Mouse (Mus musculus) intestine, embryonic 14.5 days (tissue): ENCODE measurements around the gene Snx8. TPM values are rescaled to one million over a fixed set of nuclear protein-coding genes. Genes with fewer than 3 reads are reported as not detected.

Experiments used
- ATAC-seq: fragments of 200-750 bp; cut with Nextera tagmentation; replicated peaks from 2 replicates; pipeline ENCODE4 v1.8.0; 2017; ENCODE audit warnings: low read depth, moderate number of reproducible peaks, moderate TSS enrichment, moderate library complexity; ENCODE audit not compliant: low FRiP score, low TSS enrichment
- DNase-seq: peaks from one replicate; pipeline ENCODE4 v3.0.0-alpha.2; 2018; ENCODE audit warnings: low spot score
- H3K27ac ChIP-seq: fragments of 300-500 bp; sonication (generic); 2 replicates; pipeline ENCODE4 v1.5.1; 2014; ENCODE audit warnings: low read depth, mild to moderate bottlenecking, control low read depth
- H3K27me3 ChIP-seq: fragments of 300-500 bp; sonication (generic); replicated peaks from 2 replicates; pipeline ENCODE4 v1.6.1; 2014; ENCODE audit warnings: low read length, control low read depth; ENCODE audit not compliant: control insufficient read depth, insufficient read depth
- H3K36me3 ChIP-seq: fragments of 300-500 bp; sonication (generic); 2 replicates; pipeline ENCODE4 v1.6.1; 2014; ENCODE audit warnings: low read length, control low read depth; ENCODE audit not compliant: control insufficient read depth, insufficient read depth
- H3K4me1 ChIP-seq: fragments of 300-500 bp; sonication (generic); replicated peaks from 2 replicates; pipeline ENCODE4 v1.6.1; 2014; ENCODE audit warnings: low read length, control low read depth, mixed read lengths; ENCODE audit not compliant: control insufficient read depth, insufficient read depth
- H3K4me2 ChIP-seq: fragments of 300-500 bp; sonication (generic); 2 replicates; pipeline ENCODE4 v1.6.1; 2014; ENCODE audit warnings: low read length
- H3K4me3 ChIP-seq: fragments of 300-500 bp; sonication (generic); 2 replicates; pipeline ENCODE4 v1.5.1; 2014; ENCODE audit warnings: low read depth, low read length, control low read depth, mixed read lengths
- H3K9ac ChIP-seq: fragments of 300-500 bp; sonication (generic); 2 replicates; pipeline ENCODE4 v1.6.1; 2014; ENCODE audit warnings: mild to moderate bottlenecking, low read length
- H3K9me3 ChIP-seq: fragments of 300-500 bp; sonication (generic); 2 replicates; pipeline ENCODE4 v1.6.1; 2016; ENCODE audit warnings: low read length, control low read depth; ENCODE audit not compliant: control insufficient read depth
- WGBS: fragments of 180-500 bp; shearing (Covaris S2); extraction: QIAGEN DNeasy Blood & Tissue Kit; methylation state at CpG from one replicate; pipeline ENCODE4 v1.1.7; 2014; 5-methylcytosine and 5-hydroxymethylcytosine counted together
- polyA plus RNA-seq: library from polyadenylated mRNA; unstranded; fragments of >200 nt; fragmentation: Nextera tagmentation; extraction: Ambion mirVana; gene quantifications from 2 replicates; pipeline ENCODE4 v1.2.1, GENCODE M21; 2014

The Snx8 gene
- polyA plus RNA-seq, 1 experiment from 2014 or later, result 9.3 TPM

DNA sequence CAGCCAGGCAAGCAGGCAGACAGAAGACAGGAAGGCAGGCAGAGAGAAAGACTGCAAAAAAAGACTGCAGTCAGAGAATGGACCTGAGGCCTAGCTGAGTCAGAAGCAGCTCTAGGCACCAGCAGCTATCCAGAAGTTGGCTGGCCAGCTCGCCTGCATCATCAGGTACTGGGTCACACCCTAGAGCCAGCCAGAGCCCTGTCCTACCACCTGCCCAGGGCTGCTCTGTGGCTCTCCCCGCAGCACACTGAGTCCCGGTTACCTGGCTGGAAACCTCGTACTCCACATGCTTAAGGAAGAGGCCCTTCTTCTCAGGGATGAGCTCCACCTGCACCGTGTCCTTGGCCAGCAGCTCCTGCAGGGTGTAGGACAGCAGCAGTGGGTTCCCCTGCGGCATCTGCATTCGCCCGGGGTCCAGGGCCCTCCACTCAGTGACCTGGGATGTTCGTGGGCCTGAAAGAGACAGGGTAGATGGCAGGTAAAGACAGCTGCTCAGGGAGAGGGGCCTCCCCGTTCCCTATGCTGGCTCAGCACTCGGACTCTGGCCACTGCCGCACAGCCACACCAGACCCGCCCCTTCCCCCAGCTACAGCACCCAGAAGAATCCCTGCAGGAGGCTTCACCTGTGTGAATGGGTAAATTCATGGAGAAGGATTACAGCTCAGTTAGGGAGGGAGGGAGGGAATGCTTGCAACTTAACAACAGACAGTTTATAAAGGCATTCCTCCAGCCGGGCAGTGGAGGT is 29.0 kb downstream of the Snx8 start:
- DNase-seq, result no peak
- no peaks in the 10 kb centered on the region for H3K4me1 ChIP-seq
- no peak overlapping the region for H3K27ac ChIP-seq
- H3K9ac ChIP-seq, result no peak overlapping the region
- no peaks in the 10 kb centered on the region for H3K27me3 ChIP-seq
- 0 out of 2 replicates have a peak, but pooled peaks cover 2% of the 10 kb centered on the region for H3K9me3 ChIP-seq
- H3K4me3 ChIP-seq, result no peak overlapping the region
- H3K36me3 ChIP-seq, result peaks cover 20% of the 10 kb centered on the region
- no peak; the same call in 1 of the 2 replicates for ATAC-seq
- 77% methylated on average over 14 of the region's 14 CpGs for WGBS
- H3K4me2 ChIP-seq, result no peak overlapping the region

DNA sequence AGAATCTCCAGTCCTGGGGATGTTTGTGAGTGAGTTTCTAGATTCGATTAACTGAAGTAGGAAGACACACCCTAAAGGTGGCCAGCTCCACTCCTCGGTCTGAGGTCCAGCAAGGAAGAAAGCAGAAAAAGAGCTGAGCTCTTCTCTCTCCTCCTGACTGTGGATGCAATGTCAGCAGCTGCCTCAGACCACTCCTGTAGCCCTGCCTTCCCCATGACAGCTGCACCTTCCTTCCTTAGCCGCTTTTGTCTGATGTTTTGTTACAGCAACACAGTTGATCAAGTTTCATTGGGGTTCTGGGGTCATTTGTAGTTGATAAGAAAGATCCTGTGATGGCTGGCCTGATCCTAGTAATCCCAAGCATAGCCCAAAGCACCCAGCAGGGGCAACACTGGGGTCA is 31.6 kb downstream of the Snx8 start:
- H3K27me3 ChIP-seq, result no peaks in the 10 kb centered on the region
- ATAC-seq (no peak), DNase-seq (no peak)
- H3K4me3 ChIP-seq, result no peak overlapping the region
- H3K36me3 ChIP-seq, result peaks cover 40% of the 10 kb centered on the region
- H3K9me3 ChIP-seq, result no peaks in the 10 kb centered on the region
- H3K4me1 ChIP-seq, result no peaks in the 10 kb centered on the region
- no peak overlapping the region for H3K4me2 ChIP-seq
- no peak overlapping the region for H3K9ac ChIP-seq
- H3K27ac ChIP-seq, result no peak overlapping the region
- WGBS, result 91% methylated on average over 3 of the region's 3 CpGs

DNA sequence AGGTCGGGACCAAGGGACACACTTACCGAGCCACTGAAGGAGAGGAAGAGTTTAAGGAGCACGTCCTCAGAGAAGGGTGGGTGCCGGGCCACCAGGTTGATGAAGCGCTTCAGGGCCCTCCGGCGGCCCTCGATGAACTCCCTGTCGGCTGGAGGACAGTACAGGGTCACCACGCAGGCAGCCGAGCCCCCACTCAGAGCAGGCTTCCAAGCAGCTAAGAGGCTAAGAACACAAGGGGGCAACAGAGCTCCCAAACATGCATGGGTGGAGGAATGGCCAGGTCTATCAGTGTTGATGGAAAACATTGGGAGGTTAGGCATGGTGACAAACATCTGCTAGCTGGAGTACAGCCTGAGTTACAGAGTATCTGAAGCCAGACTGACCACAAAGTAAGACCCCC is 33.1 kb downstream of the Snx8 start:
- H3K27me3 ChIP-seq, result no peaks in the 10 kb centered on the region
- H3K4me1 ChIP-seq, result no peaks in the 10 kb centered on the region
- H3K4me2 ChIP-seq, result no peak overlapping the region
- H3K4me3 ChIP-seq, result no peak overlapping the region
- no peaks in the 10 kb centered on the region for H3K9me3 ChIP-seq
- H3K27ac ChIP-seq, result no peak overlapping the region
- no peak overlapping the region for H3K9ac ChIP-seq
- ATAC-seq (no peak), DNase-seq (no peak)
- peaks cover 55% of the 10 kb centered on the region for H3K36me3 ChIP-seq
- WGBS, result 89% methylated on average over 11 of the region's 11 CpGs

DNA sequence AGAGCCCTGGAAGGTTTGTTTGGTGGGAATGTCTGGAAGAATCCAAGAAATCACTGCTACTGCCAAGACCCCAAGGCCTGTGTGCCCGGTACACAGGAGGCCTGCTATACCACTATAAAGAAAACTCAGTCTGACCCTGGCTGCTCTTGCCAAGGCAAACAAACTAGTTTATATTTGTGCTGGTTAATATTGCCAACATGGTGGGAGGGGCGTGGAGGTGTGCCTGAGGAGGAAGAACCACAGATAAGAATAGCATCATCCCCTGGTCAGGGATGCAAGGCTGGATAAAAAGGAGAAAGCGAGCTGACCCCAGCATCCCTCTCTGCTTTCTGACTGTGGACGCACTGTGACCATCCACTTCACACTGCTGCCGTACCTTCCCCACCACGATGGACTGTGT is 36.7 kb downstream of the Snx8 start:
- Histone ChIP-seq H3K4me3 (no peak overlapping the region), H3K9ac (no peak overlapping the region), H3K36me3 (peaks cover 46% of the 10 kb centered on the region), H3K27ac (no peak overlapping the region), H3K4me1 (no peaks in the 10 kb centered on the region), H3K27me3 (no peaks in the 10 kb centered on the region), H3K9me3 (no peaks in the 10 kb centered on the region), H3K4me2 (no peak overlapping the region)
- DNase-seq (no peak), ATAC-seq (no peak)
- WGBS, result 96% methylated on average over 6 of the region's 6 CpGs

DNA sequence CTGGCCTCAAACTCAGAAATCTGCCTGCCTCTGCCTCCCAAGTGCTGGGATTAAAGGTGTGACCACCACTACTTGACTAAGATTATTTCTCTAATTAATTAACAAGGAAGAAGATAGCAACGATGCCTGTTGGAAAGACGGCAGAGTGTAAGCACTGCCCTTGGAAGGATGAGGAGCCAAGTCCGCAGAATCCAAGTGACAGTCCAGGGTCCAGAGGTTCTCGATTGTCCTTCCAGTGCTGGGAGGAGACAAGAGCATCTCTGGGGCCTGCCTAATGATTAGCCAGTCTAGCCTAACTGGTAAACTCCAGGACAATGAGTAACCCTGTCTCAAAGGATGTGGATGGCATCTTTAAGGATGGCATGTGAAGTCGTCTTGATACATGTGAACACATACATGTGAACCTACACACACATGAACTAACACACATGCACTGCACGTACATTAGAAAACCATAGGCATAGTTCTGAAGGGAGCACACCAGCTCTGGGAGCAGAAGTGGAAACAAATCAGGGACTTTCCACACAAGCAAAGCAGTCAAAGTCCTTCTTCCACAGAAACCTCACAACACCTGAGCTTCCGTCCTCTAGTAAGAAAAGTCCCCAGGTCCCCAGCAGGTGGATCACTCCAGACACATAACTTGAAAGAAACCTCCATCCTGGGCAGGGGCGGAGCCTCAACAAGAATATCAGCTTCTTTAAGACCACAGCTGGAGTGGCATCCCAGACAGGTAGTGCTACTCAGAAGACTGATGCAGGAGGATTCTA is 38.1 kb downstream of the Snx8 start:
- ATAC-seq, result no peak
- Histone ChIP-seq H3K9me3 (no peaks in the 10 kb centered on the region), H3K27ac (no peak overlapping the region), H3K36me3 (peaks cover 48% of the 10 kb centered on the region), H3K4me3 (no peak overlapping the region), H3K27me3 (no peaks in the 10 kb centered on the region), H3K9ac (no peak overlapping the region), H3K4me2 (no peak overlapping the region), H3K4me1 (no peaks in the 10 kb centered on the region)
- WGBS, result 90% methylated on average over 8 of the region's 8 CpGs
- DNase-seq, result no peak

DNA sequence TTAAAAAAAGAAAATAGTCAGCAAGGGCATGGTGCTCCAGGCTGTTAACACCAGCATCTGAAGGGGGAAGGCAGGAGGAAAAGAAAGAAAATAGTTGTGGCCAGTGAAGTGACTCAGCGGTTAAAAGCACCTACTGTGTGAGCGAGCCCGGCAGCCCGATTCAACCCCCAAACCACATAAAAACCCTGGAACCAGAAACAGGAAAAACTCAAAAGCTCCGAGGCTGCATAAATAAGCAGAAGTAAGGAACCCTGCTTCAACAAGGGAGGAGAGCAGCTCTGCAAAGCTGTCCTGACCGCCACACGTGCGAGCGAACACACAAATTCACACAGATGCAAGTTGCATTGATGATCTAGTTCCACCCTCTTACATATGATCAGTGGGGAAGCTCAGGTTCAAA is 39.2 kb downstream of the Snx8 start:
- ATAC-seq (no peak), DNase-seq (no peak)
- no peaks in the 10 kb centered on the region for H3K4me1 ChIP-seq
- no peak overlapping the region for H3K4me3 ChIP-seq
- peaks cover 57% of the 10 kb centered on the region for H3K36me3 ChIP-seq
- no peak overlapping the region for H3K27ac ChIP-seq
- H3K4me2 ChIP-seq, result no peak overlapping the region
- WGBS, result 94% methylated on average over 9 of the region's 9 CpGs
- H3K27me3 ChIP-seq, result no peaks in the 10 kb centered on the region
- H3K9me3 ChIP-seq, result no peaks in the 10 kb centered on the region
- H3K9ac ChIP-seq, result no peak overlapping the region

DNA sequence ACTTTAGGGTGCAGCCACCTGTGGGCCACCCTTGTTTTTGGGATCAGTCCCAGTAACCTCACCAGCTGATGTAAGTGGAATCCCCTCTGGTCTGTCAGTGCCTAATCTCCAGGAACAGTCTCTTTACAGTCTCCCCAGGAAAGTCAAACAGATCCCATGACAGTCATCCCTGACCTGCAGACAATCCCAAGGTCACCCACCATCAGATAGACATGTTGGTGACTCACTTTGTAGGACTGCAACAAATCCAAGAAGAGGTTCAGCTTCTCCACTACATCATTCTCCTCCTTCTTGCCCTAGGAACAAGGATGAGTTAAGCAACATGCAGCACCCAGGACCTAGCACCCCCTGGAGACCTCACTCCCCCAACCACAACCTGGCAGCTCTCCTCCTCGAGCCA is 43.0 kb downstream of the Snx8 start:
- DNase-seq (no peak), ATAC-seq (no peak)
- Histone ChIP-seq H3K27me3 (no peaks in the 10 kb centered on the region), H3K36me3 (peaks cover 35% of the 10 kb centered on the region), H3K4me1 (no peaks in the 10 kb centered on the region), H3K4me3 (no peak overlapping the region), H3K9ac (no peak overlapping the region), H3K4me2 (no peak overlapping the region), H3K9me3 (no peaks in the 10 kb centered on the region), H3K27ac (no peak overlapping the region)
- WGBS, result 69% methylated on average over 1 of the region's 1 CpGs

DNA sequence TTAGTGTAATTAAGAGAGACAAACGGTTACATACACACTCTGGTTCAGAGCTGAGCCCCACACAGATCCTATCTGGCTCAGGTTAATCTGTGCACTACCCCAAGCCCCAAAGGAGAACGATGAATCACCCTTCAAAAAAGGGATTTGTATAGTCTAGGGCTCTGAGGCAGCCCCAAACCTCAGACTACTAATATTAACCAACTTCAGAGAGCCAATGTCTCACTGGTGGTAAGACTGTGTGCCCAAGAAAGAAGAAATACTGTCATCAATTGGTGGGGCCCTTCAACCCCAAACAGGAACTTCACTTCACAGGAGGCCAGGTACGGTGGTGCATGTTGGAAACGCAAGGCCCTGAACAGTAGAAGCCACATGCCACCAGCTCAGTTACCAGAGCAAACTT is 43.8 kb downstream of the Snx8 start:
- no peak for DNase-seq
- no peak for ATAC-seq
- H3K36me3 ChIP-seq, result peaks cover 36% of the 10 kb centered on the region
- H3K9me3 ChIP-seq, result no peaks in the 10 kb centered on the region
- H3K4me2 ChIP-seq, result no peak overlapping the region
- no peaks in the 10 kb centered on the region for H3K4me1 ChIP-seq
- H3K9ac ChIP-seq, result no peak overlapping the region
- H3K4me3 ChIP-seq, result no peak overlapping the region
- H3K27me3 ChIP-seq, result no peaks in the 10 kb centered on the region
- H3K27ac ChIP-seq, result no peak overlapping the region
- 92% methylated on average over 4 of the region's 4 CpGs for WGBS

DNA sequence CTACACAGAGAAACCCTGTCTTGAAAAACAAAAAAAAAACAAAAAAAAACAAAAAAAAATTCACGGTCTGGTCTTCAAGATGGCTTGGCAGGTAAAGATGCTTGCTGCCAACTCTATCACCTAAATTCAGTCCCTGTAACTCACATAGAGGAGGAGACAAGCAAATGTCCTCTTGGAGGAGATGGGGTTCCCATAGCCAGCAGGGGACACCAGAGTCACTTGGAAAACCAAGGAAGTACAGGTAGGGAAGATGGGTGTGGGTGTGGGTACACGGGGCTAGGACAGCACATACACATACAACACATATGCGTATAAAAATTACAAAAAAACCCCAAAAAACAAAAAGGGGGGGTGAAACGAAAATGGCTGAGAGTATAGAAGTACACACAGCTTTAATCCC is 46.2 kb downstream of the Snx8 start:
- H3K4me3 ChIP-seq, result no peak overlapping the region
- no peaks in the 10 kb centered on the region for H3K4me1 ChIP-seq
- no peak overlapping the region for H3K27ac ChIP-seq
- ATAC-seq, result no peak
- WGBS, result 88% methylated on average over 4 of the region's 4 CpGs
- no peaks in the 10 kb centered on the region for H3K9me3 ChIP-seq
- no peak for DNase-seq
- H3K4me2 ChIP-seq, result no peak overlapping the region
- H3K36me3 ChIP-seq, result peaks cover 58% of the 10 kb centered on the region
- no peak overlapping the region for H3K9ac ChIP-seq
- H3K27me3 ChIP-seq, result no peaks in the 10 kb centered on the region
